Mouse (Mus musculus): ENCODE results near the gene Ncmap. TPM values are rescaled to one million over a fixed set of nuclear protein-coding genes. Genes with fewer than 3 reads are reported as not detected.

Gene Ncmap
- polyA plus RNA-seq (2014; fragmentation: Illumina TruSeq; extraction: RNeasy Lipid Tissue Mini Kit (QIAGEN cat#74804)), result not detected

DNA sequence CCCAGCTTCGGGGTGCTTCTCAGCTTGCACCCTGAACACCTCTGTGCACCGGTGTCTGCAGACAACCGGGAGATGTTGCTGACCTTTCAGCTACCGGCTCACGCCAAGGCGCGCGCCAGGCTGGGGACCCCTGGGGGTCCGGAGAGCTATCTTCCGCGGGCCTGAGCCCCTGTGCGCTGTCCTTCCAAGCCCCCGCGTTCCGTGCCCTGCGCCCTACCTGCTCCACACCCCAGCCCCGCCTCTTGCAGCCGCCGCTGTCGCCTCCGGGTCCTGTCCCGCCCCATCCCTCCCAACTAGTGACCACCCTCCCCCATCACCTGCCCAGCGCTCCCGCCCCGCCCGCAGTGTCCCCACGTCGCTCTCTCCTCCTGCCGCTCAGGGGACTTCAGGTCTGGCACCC lies at the start of gene Ncmap:
Ncmap (minus strand) TSS at position 237 of the 400 bp plus-strand sequence.

DNA sequence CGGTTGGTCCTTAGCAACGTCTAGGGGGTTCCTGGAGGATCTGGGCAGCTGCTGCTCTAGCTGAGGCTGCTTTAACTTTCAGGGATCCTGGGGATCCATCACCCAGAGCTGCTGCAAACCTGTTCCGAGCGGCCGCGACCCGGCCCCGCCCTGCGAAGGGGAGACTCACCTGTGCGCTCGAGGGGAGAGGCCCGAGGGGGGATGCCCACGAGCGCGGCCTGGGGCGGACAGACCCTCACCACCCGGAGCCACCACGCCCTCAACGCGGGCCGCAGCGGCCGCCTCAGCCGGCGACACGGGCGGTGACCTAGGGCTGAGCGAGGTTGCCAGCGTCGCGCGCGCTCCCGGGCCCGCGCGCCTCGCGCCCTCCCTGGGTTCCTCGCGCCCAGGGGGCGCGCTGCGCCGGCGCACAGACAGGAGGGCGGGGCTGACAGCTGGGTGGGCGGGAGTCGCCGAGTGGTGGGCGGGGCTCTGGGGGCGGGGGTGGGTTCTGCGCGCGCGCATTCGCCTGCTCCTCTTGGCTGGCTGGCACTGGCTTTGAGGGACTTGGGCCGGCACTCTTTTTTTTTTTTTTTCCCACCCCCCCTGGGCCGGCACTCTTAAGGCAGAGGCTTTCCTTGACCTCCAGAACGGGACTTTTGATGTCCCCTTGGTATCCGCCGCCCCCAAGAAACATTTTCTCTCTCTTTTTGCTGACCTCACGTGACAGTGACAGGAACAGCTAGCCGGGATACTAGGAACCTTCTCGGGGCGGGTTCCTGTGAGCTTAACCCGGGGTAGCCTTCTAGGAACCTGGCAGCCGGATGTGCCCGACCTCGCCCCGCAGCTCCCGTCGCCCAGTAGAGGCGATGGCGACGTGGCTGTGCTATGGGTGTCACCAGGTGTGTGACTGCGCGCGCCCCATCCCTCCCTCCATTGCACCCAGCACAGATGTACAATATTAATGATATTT lies 35.7 kb upstream of the Ncmap start, which contains the start of gene Rcan3:
Rcan3 (minus strand) TSS at position 411 of the 952 bp plus-strand sequence.

DNA sequence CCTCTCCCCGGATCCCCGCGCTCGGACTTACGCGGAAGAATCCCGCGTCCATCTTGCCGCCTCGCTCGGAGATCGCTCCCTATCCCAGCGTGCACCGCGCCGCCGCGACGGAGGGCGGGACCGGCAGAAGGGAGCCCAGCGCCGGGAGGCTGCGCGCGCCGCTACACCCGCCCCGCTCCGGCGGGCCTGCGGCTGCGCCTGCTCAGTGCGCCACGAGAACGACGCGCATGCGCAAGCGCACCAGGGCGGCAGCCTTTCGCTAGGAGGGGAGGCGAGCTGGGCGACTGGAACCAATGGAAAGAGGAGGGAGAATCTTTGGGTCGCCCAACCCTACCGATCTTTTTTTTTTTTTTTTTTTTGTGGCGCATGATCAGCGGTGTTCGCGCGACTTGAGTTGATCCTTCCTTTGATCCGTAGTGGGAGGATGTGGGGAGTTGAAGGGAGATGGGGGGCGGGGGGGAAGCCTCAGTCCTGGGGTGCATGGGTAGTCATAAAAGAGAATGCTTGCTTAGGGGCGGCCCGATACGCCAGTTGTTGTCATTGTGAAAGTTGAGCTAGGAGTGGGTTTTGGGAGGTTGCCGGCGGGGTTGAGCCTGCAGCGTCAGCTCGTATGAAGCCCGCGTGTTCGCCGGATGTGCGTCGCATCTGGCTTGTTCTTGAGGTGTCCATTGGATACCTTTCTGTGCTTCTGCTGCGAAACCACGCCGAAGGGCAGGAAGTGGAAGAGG lies 44.8 kb downstream of the Ncmap start, which contains the start of gene Srrm1:
Srrm1 (minus strand) TSS at position 256 of the 728 bp plus-strand sequence.

Other genes with a start within 250 kb of the Ncmap start
- gene Clic4, start 125.4 kb downstream of the Ncmap start, polyA plus RNA-seq (2014; fragmentation: Illumina TruSeq; extraction: RNeasy Lipid Tissue Mini Kit (QIAGEN cat#74804)), result 178 TPM
- 376 TPM for gene Srrm1, start 44.9 kb downstream of the Ncmap start, polyA plus RNA-seq (2014; fragmentation: Illumina TruSeq; extraction: RNeasy Lipid Tissue Mini Kit (QIAGEN cat#74804))
- gene Rcan3, start 35.6 kb upstream of the Ncmap start, polyA plus RNA-seq (2014; fragmentation: Illumina TruSeq; extraction: RNeasy Lipid Tissue Mini Kit (QIAGEN cat#74804)), result 10.7 TPM
- not detected for gene Stpg1, start 96.6 kb upstream of the Ncmap start, polyA plus RNA-seq (2014; fragmentation: Illumina TruSeq; extraction: RNeasy Lipid Tissue Mini Kit (QIAGEN cat#74804))
- gene Nipal3, start 96.8 kb upstream of the Ncmap start, polyA plus RNA-seq (2014; fragmentation: Illumina TruSeq; extraction: RNeasy Lipid Tissue Mini Kit (QIAGEN cat#74804)), result 2.6 TPM
- 0.26 TPM for gene Grhl3, start 175.4 kb upstream of the Ncmap start, polyA plus RNA-seq (2014; fragmentation: Illumina TruSeq; extraction: RNeasy Lipid Tissue Mini Kit (QIAGEN cat#74804))

All from ovary, adult 10 weeks (tissue).